Mouse (Mus musculus): ENCODE data around the gene Thpo. TPM values are rescaled to one million over a fixed set of nuclear protein-coding genes. Genes with fewer than 3 reads are reported as not detected.

The Thpo gene
- polyA plus RNA-seq, 1 experiment, result 0.09 TPM

DNA sequence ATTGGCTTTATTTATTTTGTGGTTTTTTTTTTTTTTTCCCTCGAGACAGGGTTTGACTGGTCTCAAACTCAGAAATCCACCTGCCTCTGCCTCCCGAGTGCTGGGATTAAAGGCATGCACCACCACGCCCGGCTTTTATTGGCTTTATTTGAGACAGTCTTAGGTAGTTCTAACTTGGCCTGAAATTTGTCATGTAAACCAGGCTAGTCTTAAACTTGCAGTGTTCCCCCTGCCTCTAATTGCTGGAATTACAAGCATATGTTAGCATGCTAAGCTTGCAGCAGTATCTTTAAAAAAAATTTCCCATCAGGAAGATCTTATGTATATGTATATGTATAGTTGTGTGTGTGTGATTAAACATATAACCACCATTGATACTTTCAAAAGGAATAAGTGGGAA, 57.6 kb downstream of the Thpo start:
- Histone ChIP-seq H3K36me3 (ENCODE audit: control insufficient read depth, insufficient read depth, low read length) (peaks cover 42% of the 10 kb centered on the region), H3K4me3 (ENCODE audit: extremely low read depth, insufficient read depth, insufficient read length) (no peak overlapping the region), H3K27ac (ENCODE audit: insufficient read depth, low read length) (no peak overlapping the region), H3K27me3 (ENCODE audit: control insufficient read depth, insufficient read depth, low read length) (no peaks in the 10 kb centered on the region; the same call in 1 of the 2 replicates), H3K4me1 (ENCODE audit: control insufficient read depth, insufficient read depth, insufficient read length) (peaks cover 8% of the 10 kb centered on the region; the same call in 1 of the 2 replicates)
- no peak for DNase-seq (ENCODE audit: low read depth in 1 of 2, low spot score in 2 of 2)
- WGBS, result 77% methylated on average over 4 of the region's 4 CpGs
- TF ChIP-seq CTCF (IDR thresholded peaks at IDR 0.05; ENCODE audit: extremely low read depth, insufficient read depth, insufficient read length, insufficient replicate concordance) (no peak), POLR2A (IDR thresholded peaks at IDR 0.05; ENCODE audit: low read depth, low read length) (no peak)

DNA sequence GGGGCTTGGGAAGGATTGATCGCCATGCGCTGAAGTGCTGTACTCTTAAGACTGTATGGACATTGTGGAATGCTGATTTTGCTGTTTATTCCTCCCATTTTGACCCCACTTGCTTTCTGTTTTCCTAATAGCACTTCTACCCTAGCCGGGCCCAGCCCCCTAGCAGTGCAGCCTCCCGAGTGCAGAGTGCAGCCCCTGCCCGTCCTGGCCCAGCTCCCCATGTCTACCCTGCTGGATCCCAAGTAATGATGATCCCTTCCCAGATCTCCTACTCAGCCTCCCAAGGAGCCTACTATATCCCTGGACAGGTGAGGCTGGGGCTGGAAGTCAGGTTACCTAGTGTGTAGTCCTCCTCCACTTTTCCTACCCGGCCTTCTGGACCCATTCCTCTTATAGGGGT, 59.1 kb downstream of the Thpo start:
- Histone ChIP-seq H3K36me3 (ENCODE audit: control insufficient read depth, insufficient read depth, low read length) (peaks cover 28% of the 10 kb centered on the region), H3K27ac (ENCODE audit: insufficient read depth, low read length) (no peak overlapping the region)
- WGBS, result 92% methylated on average over 6 of the region's 6 CpGs

More for the DNA sequence above, 59.1 kb downstream of the Thpo start:
- Histone ChIP-seq H3K4me1 (ENCODE audit: control insufficient read depth, insufficient read depth, insufficient read length) (peaks cover 8% of the 10 kb centered on the region; the same call in 1 of the 2 replicates), H3K4me3 (ENCODE audit: extremely low read depth, insufficient read depth, insufficient read length) (no peak overlapping the region), H3K27me3 (ENCODE audit: control insufficient read depth, insufficient read depth, low read length) (no peaks in the 10 kb centered on the region; the same call in 1 of the 2 replicates)
- TF ChIP-seq CTCF (IDR thresholded peaks at IDR 0.05; ENCODE audit: extremely low read depth, insufficient read depth, insufficient read length, insufficient replicate concordance) (no peak), POLR2A (IDR thresholded peaks at IDR 0.05; ENCODE audit: low read depth, low read length) (no peak)
- no peak for DNase-seq (ENCODE audit: low read depth in 1 of 2, low spot score in 2 of 2)

Other genes starting within 250 kb of the Thpo start
- gene Eif2b5, start 235.7 kb downstream of the Thpo start, polyA plus RNA-seq (2012; rRNA removed), result 16.6 and 17.5 TPM in 2 replicates
- 25.0 and 30.8 TPM in 2 replicates for gene Dvl3, start 217.5 kb downstream of the Thpo start, polyA plus RNA-seq (2012; rRNA removed)
- gene Ap2m1, start 199.0 kb downstream of the Thpo start, polyA plus RNA-seq (2012; rRNA removed), result 241 and 277 TPM in 2 replicates
- 27.3 and 32.6 TPM in 2 replicates for gene Abcf3, start 185.9 kb downstream of the Thpo start, polyA plus RNA-seq (2012; rRNA removed)
- gene Vwa5b2, start 145.0 kb downstream of the Thpo start, polyA plus RNA-seq (2012; rRNA removed), result 0.07 TPM in 1 of 2 replicates, not detected in the other
- 9.2 and 10.8 TPM in 2 replicates for gene Eef1akmt4, start 122.9 kb downstream of the Thpo start, polyA plus RNA-seq (2012; rRNA removed)
- 0.02 TPM in 1 of 2 replicates, not detected in the other for gene Gm49333, start 122.9 kb downstream of the Thpo start, polyA plus RNA-seq (2012; rRNA removed)
- 18.5 and 19.6 TPM in 2 replicates for gene Alg3, start 122.8 kb downstream of the Thpo start, polyA plus RNA-seq (2012; rRNA removed)
- gene Camk2n2, start 113.2 kb downstream of the Thpo start, polyA plus RNA-seq (2012; rRNA removed), result 1.3 and 1.4 TPM in 2 replicates
- 0.07 and 0.15 TPM in 2 replicates for gene Ece2, start 104.7 kb downstream of the Thpo start, polyA plus RNA-seq (2012; rRNA removed)
- 41.8 and 42.7 TPM in 2 replicates for gene Psmd2, start 82.9 kb downstream of the Thpo start, polyA plus RNA-seq (2012; rRNA removed)
- 257 and 351 TPM in 2 replicates for gene Eif4g1, start 66.2 kb downstream of the Thpo start, polyA plus RNA-seq (2012; rRNA removed)
- gene Fam131a, start 41.3 kb downstream of the Thpo start, polyA plus RNA-seq (2012; rRNA removed), result 5.9 and 8.3 TPM in 2 replicates
- 8.5 and 10.0 TPM in 2 replicates for gene Polr2h, start 16.8 kb downstream of the Thpo start, polyA plus RNA-seq (2012; rRNA removed)
- 8.5 and 12.1 TPM in 2 replicates for gene Clcn2, start 16.8 kb downstream of the Thpo start, polyA plus RNA-seq (2012; rRNA removed)
- gene Chrd, start 1.4 kb downstream of the Thpo start, polyA plus RNA-seq (2012; rRNA removed), result 0.63 and 1.6 TPM in 2 replicates

All from spleen, adult 2 months (tissue).